Mouse (Mus musculus): Measurements from ENCODE around the gene Klhdc4. TPM values are rescaled to one million over a fixed set of nuclear protein-coding genes. Genes with fewer than 3 reads are reported as not detected.

Gene Klhdc4
- polyA plus RNA-seq, 1 experiment from 2014 or later, result 44.5 TPM

- Histone ChIP-seq H3K4me3 (replicated peaks) (no peak overlapping the region), H3K4me1 (peaks cover 3% of the 10 kb centered on the region; the same call in 1 of the 2 replicates), H3K9ac (replicated peaks) (no peak overlapping the region), H3K27ac (replicated peaks) (no peak overlapping the region), H3K4me2 (no peak overlapping the region), H3K27me3 (replicated peaks) (no peaks in the 10 kb centered on the region), H3K9me3 (replicated peaks) (no peaks in the 10 kb centered on the region), H3K36me3 (no peaks in the 10 kb centered on the region)
- 77% methylated on average over 11 of the region's 12 CpGs for WGBS
- no peak for ATAC-seq (ENCODE audit: low FRiP score)
Observed at GRCm38 (mm10) chr8:121861806-121862548, 32.6 kb upstream of the Klhdc4 start.

GRCm38 (mm10) chr8:121861276-121861675 is 31.9 kb upstream of the Klhdc4 start:
- H3K36me3 ChIP-seq, result no peaks in the 10 kb centered on the region
- H3K27ac ChIP-seq (replicated peaks), result no peak overlapping the region
- peaks cover 3% of the 10 kb centered on the region; the same call in 1 of the 2 replicates for H3K4me1 ChIP-seq
- no peaks in the 10 kb centered on the region for H3K9me3 ChIP-seq (replicated peaks)
- no peak overlapping the region for H3K4me2 ChIP-seq
- ATAC-seq (ENCODE audit: low FRiP score), result no peak
- no peaks in the 10 kb centered on the region for H3K27me3 ChIP-seq (replicated peaks)
- WGBS, result 71% methylated on average over 6 of the region's 6 CpGs
- no peak overlapping the region for H3K9ac ChIP-seq (replicated peaks)
- no peak overlapping the region for H3K4me3 ChIP-seq (replicated peaks)

DNA sequence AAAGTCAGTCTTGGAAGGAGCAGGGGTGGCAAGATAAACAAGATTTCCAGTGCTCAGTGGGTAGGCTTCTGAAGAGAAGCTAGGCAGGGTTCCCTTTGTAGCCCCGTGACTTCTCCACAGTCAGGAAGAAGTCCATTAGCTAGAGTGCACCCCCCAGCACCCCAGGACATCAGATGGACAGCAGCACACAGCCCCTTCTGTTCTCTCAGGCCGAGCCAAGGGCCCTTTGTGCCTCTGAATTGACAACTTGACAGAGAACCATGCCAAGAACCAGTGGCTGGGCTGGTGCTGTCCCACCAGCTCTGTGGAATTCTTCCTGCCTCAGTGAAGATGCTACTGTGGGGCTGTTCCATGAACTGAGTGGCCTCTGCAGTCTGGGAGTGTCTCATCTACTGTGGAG is 28.4 kb upstream of the Klhdc4 start:
- no peaks in the 10 kb centered on the region for H3K36me3 ChIP-seq
- H3K4me2 ChIP-seq, result no peak overlapping the region
- WGBS, result 51% methylated on average over 2 of the region's 2 CpGs
- H3K4me3 ChIP-seq (replicated peaks), result no peak overlapping the region
- no peak overlapping the region for H3K27ac ChIP-seq (replicated peaks)
- H3K27me3 ChIP-seq (replicated peaks), result no peaks in the 10 kb centered on the region
- H3K9ac ChIP-seq (replicated peaks), result no peak overlapping the region
- ATAC-seq (ENCODE audit: low FRiP score), result no peak
- peaks cover 3% of the 10 kb centered on the region; the same call in 1 of the 2 replicates for H3K4me1 ChIP-seq
- no peaks in the 10 kb centered on the region for H3K9me3 ChIP-seq (replicated peaks)

GRCm38 (mm10) chr8:121857331-121857730 is 28.0 kb upstream of the Klhdc4 start:
- ATAC-seq (ENCODE audit: low FRiP score), result no peak
- WGBS, result 70% methylated on average over 9 of the region's 9 CpGs
- no peak overlapping the region for H3K4me3 ChIP-seq (replicated peaks)
- H3K4me1 ChIP-seq, result peaks cover 3% of the 10 kb centered on the region; the same call in 1 of the 2 replicates
- no peak overlapping the region for H3K4me2 ChIP-seq
- H3K27ac ChIP-seq (replicated peaks), result no peak overlapping the region
- H3K9ac ChIP-seq (replicated peaks), result no peak overlapping the region
- H3K36me3 ChIP-seq, result no peaks in the 10 kb centered on the region
- no peaks in the 10 kb centered on the region for H3K9me3 ChIP-seq (replicated peaks)
- no peaks in the 10 kb centered on the region for H3K27me3 ChIP-seq (replicated peaks)

GRCm38 (mm10) chr8:121856071-121856746 is 26.8 kb upstream of the Klhdc4 start:
- ATAC-seq (ENCODE audit: low FRiP score), result no peak
- WGBS, result 77% methylated on average over 14 of the region's 14 CpGs
- no peak overlapping the region for H3K27ac ChIP-seq (replicated peaks)

GRCm38 (mm10) chr8:121853586-121853985 is 24.2 kb upstream of the Klhdc4 start:
- WGBS, result 85% methylated on average over 2 of the region's 2 CpGs
- no peak for ATAC-seq (ENCODE audit: low FRiP score)

More at GRCm38 (mm10) chr8:121856071-121856746, 26.8 kb upstream of the Klhdc4 start:
- Histone ChIP-seq H3K4me1 (peaks cover 8% of the 10 kb centered on the region), H3K4me3 (replicated peaks) (no peak overlapping the region), H3K27me3 (replicated peaks) (no peaks in the 10 kb centered on the region), H3K36me3 (no peaks in the 10 kb centered on the region), H3K4me2 (no peak overlapping the region), H3K9me3 (replicated peaks) (no peaks in the 10 kb centered on the region), H3K9ac (replicated peaks) (no peak overlapping the region)

DNA sequence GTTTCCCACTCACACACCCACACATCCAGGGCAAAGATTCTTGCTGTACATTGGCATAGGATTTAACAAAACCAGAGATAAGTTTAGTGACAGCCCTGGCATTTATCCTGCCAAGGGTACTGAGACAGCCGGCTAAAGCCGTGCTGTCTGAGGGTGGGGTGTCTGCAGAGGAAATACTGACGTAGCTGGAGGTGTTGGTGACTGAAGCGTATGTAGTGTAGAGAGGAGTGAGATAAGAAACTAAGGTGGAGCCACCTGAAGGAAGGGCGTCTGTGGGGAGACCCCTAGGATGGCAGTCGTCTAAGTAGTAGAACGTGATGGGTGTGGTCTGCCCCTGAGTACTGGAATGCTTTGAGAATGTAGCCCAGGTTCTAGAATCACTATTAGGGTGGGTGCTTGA is 23.1 kb upstream of the Klhdc4 start:
- Histone ChIP-seq H3K9me3 (replicated peaks) (no peaks in the 10 kb centered on the region), H3K4me1 (peaks cover 15% of the 10 kb centered on the region), H3K27me3 (replicated peaks) (no peaks in the 10 kb centered on the region), H3K36me3 (no peaks in the 10 kb centered on the region), H3K4me3 (replicated peaks) (no peak overlapping the region), H3K27ac (replicated peaks) (no peak overlapping the region), H3K9ac (replicated peaks) (no peak overlapping the region), H3K4me2 (no peak overlapping the region)
- 69% methylated on average over 7 of the region's 7 CpGs for WGBS
- ATAC-seq (ENCODE audit: low FRiP score), result no peak

More at GRCm38 (mm10) chr8:121853586-121853985, 24.2 kb upstream of the Klhdc4 start:
- Histone ChIP-seq H3K27me3 (replicated peaks) (no peaks in the 10 kb centered on the region), H3K9ac (replicated peaks) (no peak overlapping the region), H3K4me1 (peaks cover 17% of the 10 kb centered on the region), H3K4me2 (no peak overlapping the region), H3K4me3 (replicated peaks) (no peak overlapping the region), H3K27ac (replicated peaks) (no peak overlapping the region), H3K9me3 (replicated peaks) (no peaks in the 10 kb centered on the region), H3K36me3 (no peaks in the 10 kb centered on the region)

- WGBS, result 58% methylated on average over 7 of the region's 7 CpGs
- Histone ChIP-seq H3K4me3 (replicated peaks) (no peak overlapping the region), H3K9me3 (replicated peaks) (no peaks in the 10 kb centered on the region), H3K27me3 (replicated peaks) (no peaks in the 10 kb centered on the region), H3K9ac (replicated peaks) (no peak overlapping the region), H3K4me2 (peak overlapping the region; percentile 50; the same call in 1 of the 2 replicates), H3K36me3 (no peaks in the 10 kb centered on the region), H3K27ac (replicated peaks) (peak overlapping the region; percentile 39; the same call in 1 of the 2 replicates), H3K4me1 (peaks cover 14% of the 10 kb centered on the region)
- no peak for ATAC-seq (ENCODE audit: low FRiP score)
Observed at GRCm38 (mm10) chr8:121851716-121852115, 22.3 kb upstream of the Klhdc4 start.

DNA sequence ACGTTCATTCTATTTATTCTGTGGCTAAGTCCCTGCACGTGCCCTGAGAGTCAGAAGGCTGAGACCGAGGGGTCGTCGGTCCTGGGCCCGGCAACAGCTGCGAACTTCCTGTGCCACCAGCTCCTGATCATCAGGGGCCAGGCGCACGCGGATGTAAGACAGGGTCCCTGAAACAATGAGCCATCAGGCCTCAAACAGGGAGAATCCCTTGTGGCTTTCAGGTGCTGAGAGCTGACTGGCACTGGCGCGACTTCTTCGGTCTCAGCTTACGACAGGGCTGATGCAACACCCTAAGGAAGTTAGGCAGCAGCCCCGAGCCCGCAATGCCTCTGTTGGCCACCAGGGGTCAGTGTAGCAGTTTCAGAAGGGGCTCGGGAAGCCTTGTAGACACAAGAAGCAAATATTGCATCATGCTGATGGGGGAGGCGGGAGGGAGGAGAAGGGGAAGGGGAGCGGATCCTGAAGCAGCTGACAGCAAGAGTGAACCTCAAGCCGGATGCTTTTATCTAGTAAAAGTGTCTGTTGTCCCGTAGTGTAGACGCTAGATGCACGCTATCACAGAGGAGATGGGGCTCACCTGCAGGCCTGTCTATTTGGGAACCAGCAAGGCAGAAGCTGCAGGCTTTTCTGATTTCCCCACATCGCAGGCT is 21.6 kb upstream of the Klhdc4 start:
- 7% methylated on average over 24 of the region's 24 CpGs for WGBS
- Histone ChIP-seq H3K36me3 (no peaks in the 10 kb centered on the region), H3K27ac (replicated peaks) (peak overlapping the region; percentile 39), H3K9ac (replicated peaks) (peak overlapping the region; percentile 31; the same call in 1 of the 2 replicates), H3K27me3 (replicated peaks) (no peaks in the 10 kb centered on the region), H3K4me3 (replicated peaks) (peak overlapping the region; percentile 19), H3K4me2 (peak overlapping the region; percentile 50), H3K4me1 (peaks cover 14% of the 10 kb centered on the region), H3K9me3 (replicated peaks) (no peaks in the 10 kb centered on the region)
- peak; percentile 80; the same call in 1 of the 2 replicates for ATAC-seq (ENCODE audit: low FRiP score)

DNA sequence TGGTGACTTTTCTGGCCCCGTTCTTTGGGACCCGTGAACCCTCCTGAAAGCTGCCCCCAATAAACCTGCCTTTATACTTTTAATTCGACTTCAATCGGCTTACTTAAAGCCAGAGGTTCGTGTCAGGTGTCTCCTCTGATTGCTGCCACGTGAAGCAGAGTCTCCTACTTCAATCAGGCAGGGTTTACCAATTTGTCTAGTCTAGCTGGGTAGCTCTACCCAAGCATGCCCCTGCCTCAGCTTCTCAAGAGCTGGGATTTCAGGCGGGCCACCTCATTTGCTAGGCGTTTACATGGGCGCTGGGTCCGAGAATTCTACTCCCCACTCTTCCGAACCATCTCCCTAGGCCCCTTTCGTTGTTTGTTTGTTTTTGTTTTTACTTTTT is 21.1 kb upstream of the Klhdc4 start:
- Histone ChIP-seq H3K4me3 (replicated peaks) (peak overlapping the region; percentile 19; the same call in 1 of the 2 replicates), H3K36me3 (no peaks in the 10 kb centered on the region), H3K9me3 (replicated peaks) (no peaks in the 10 kb centered on the region), H3K4me2 (peak overlapping the region; percentile 50), H3K9ac (replicated peaks) (peak overlapping the region; percentile 31; the same call in 1 of the 2 replicates), H3K27ac (replicated peaks) (no peak overlapping the region), H3K27me3 (replicated peaks) (no peaks in the 10 kb centered on the region), H3K4me1 (peaks cover 14% of the 10 kb centered on the region)
- WGBS, result 44% methylated on average over 12 of the region's 12 CpGs
- no peak for ATAC-seq (ENCODE audit: low FRiP score)

DNA sequence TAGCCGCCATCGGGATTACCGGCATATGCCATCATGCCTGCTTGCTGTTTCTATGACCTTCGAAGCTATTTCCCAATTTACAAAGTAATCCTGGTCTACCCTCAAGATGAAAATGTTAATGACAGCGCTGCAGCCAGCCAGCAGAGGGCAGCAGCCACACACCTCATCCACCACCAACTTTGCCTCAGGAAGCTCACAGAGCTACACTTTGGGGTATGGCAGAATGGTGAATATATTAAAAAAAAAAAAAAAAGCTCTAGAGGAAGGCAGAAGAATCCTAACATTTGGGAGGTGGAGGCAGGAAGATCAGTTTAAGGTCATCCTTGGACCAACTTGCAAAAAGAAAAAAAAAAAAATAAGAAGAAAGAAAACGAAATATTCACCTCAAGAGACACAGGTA is 20.6 kb upstream of the Klhdc4 start:
- WGBS, result 17% methylated on average over 6 of the region's 6 CpGs
- Histone ChIP-seq H3K4me3 (replicated peaks) (no peak overlapping the region), H3K4me2 (no peak overlapping the region), H3K9me3 (replicated peaks) (no peaks in the 10 kb centered on the region), H3K36me3 (no peaks in the 10 kb centered on the region), H3K27me3 (replicated peaks) (no peaks in the 10 kb centered on the region), H3K4me1 (peaks cover 14% of the 10 kb centered on the region), H3K9ac (replicated peaks) (no peak overlapping the region), H3K27ac (replicated peaks) (no peak overlapping the region)
- no peak for ATAC-seq (ENCODE audit: low FRiP score)

All from neural tube, embryonic 15.5 days (tissue).